Mouse (Mus musculus): ENCODE data around the gene Rpl9-ps1. TPM values are rescaled to one million over a fixed set of nuclear protein-coding genes. Genes with fewer than 3 reads are reported as not detected.

Rpl9-ps1 gene
- polyA plus RNA-seq, 1 experiment from 2014 or later = not detected

DNA sequence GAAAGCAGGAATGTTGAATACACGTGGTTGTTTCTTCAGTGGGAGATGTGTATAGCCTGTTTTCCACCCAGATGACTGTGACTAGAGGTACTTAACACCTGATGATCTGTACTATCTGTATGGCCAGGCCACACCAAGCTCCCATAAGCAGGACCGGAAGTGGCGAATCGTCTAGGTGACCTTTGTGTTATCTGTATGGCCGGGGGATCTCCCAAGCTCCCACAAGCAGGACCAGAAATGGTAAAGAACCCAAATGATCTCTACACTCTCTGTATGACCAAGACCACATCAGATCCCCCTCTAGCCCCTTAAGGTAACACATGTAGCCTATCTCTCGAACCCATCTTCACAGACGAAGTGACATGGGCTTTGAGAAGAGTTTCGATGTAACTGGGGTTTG lies 9.2 kb upstream of the Rpl9-ps1 start:
- Histone ChIP-seq H3K4me1 (ENCODE audit: control insufficient read depth, insufficient read depth, low read length) (no peaks in the 10 kb centered on the region), H3K4me2 (ENCODE audit: low read length) (no peak overlapping the region), H3K36me3 (ENCODE audit: control insufficient read depth, insufficient read depth, low read length) (no peaks in the 10 kb centered on the region), H3K9me3 (ENCODE audit: control insufficient read depth, low read length) (no peaks in the 10 kb centered on the region), H3K27me3 (ENCODE audit: control insufficient read depth, insufficient read depth, low read length) (no peaks in the 10 kb centered on the region), H3K9ac (replicated peaks; ENCODE audit: low read length) (no peak overlapping the region), H3K4me3 (replicated peaks; ENCODE audit: low read depth, low read length) (no peak overlapping the region), H3K27ac (replicated peaks; ENCODE audit: low read depth, low read length) (no peak overlapping the region)
- no peak for ATAC-seq (ENCODE audit: low FRiP score, low TSS enrichment)
- DNase-seq = no peak
- WGBS = 94% methylated on average over 8 of the region's 8 CpGs

- Histone ChIP-seq H3K36me3 (ENCODE audit: control insufficient read depth, insufficient read depth, low read length) (no peaks in the 10 kb centered on the region), H3K9me3 (ENCODE audit: control insufficient read depth, low read length) (no peaks in the 10 kb centered on the region), H3K4me2 (ENCODE audit: low read length) (no peak within 1 kb of the TSS), H3K27ac (replicated peaks; ENCODE audit: low read depth, low read length) (no peak within 1 kb of the TSS), H3K9ac (replicated peaks; ENCODE audit: low read length) (no peak within 1 kb of the TSS), H3K4me3 (replicated peaks; ENCODE audit: low read depth, low read length) (no peak within 1 kb of the TSS), H3K27me3 (ENCODE audit: control insufficient read depth, insufficient read depth, low read length) (no peaks in the 10 kb centered on the region), H3K4me1 (ENCODE audit: control insufficient read depth, insufficient read depth, low read length) (no peaks in the 10 kb centered on the region)
- DNase-seq (no peak), ATAC-seq (ENCODE audit: low FRiP score, low TSS enrichment) (no peak)
- 81% methylated on average over 8 of the region's 8 CpGs for WGBS
These were observed 4.0 kb upstream of the Rpl9-ps1 start, which contains the start of gene Ccl3 for GRCm38 (mm10) chr11:83649305-83649841. Gene Ccl3, minus strand, starts transcription at chr11:83649355.

DNA sequence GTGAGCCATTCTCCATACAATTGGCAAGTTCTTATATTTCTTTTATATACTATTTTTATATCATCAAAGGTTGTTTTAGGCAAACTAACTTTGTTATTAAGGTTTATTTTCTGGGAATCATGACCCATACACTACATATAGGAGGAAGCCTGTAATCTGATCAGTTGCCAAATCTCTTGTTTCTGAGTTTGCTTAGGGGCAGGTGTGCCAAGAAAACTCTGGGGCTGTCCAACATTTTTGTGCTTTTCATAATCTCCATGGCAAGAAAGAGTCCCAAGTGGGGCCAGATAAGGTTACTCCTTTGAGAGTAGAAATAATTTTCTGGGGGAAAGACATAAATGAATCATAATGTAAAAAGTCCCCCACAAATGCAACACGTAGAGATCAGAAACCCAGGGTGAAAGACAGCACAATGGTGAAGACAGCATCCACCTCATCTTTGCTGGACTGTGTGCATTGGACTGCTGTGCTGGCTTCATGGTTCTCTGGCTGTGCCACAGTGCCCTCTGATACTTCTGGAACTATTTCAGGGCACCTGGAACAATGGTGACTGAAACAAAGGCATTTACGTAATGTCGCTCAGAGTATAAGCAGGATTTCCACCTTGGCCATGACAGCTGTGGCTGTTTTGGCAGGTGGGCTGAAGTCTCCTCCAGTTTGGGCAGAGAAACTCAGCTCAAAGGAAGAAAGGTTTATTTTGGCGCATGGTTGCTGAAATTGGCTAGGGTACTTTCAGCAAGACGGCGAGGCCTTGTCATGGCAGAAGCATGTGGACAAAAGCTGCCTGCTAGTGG lies 1.1 kb upstream of the Rpl9-ps1 start:
- H3K4me2 ChIP-seq (ENCODE audit: low read length) = no peak overlapping the region
- no peaks in the 10 kb centered on the region for H3K9me3 ChIP-seq (ENCODE audit: control insufficient read depth, low read length)
- DNase-seq = no peak
- H3K4me1 ChIP-seq (ENCODE audit: control insufficient read depth, insufficient read depth, low read length) = no peaks in the 10 kb centered on the region
- ATAC-seq (ENCODE audit: low FRiP score, low TSS enrichment) = no peak
- no peaks in the 10 kb centered on the region for H3K36me3 ChIP-seq (ENCODE audit: control insufficient read depth, insufficient read depth, low read length)
- H3K4me3 ChIP-seq (replicated peaks; ENCODE audit: low read depth, low read length) = no peak overlapping the region
- no peak overlapping the region for H3K9ac ChIP-seq (replicated peaks; ENCODE audit: low read length)
- H3K27ac ChIP-seq (replicated peaks; ENCODE audit: low read depth, low read length) = no peak overlapping the region
- 95% methylated on average over 6 of the region's 6 CpGs for WGBS
- no peaks in the 10 kb centered on the region for H3K27me3 ChIP-seq (ENCODE audit: control insufficient read depth, insufficient read depth, low read length)

DNA sequence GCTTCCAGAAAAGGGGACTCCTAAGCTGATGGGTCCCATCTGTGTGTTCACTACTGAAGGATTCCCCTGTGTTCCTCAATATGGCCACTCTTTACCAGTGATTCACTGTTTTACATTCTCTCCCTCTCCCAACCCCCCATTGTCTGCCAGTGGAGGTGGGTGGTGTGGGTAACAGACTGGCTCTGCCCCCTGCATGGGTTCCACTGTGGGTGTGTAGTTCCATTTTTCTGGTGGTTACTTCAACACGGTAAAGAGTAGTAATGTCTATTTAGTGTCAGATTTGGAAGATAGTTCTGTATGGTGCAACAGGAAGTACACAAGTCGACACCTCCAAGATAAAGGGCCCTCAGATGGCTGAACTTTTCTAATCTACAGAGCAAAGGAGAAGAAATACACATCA lies 4.2 kb downstream of the Rpl9-ps1 start:
- Histone ChIP-seq H3K27me3 (ENCODE audit: control insufficient read depth, insufficient read depth, low read length) (no peaks in the 10 kb centered on the region), H3K9me3 (ENCODE audit: control insufficient read depth, low read length) (no peaks in the 10 kb centered on the region), H3K36me3 (ENCODE audit: control insufficient read depth, insufficient read depth, low read length) (no peaks in the 10 kb centered on the region), H3K4me2 (ENCODE audit: low read length) (no peak overlapping the region), H3K27ac (replicated peaks; ENCODE audit: low read depth, low read length) (no peak overlapping the region), H3K4me3 (replicated peaks; ENCODE audit: low read depth, low read length) (no peak overlapping the region), H3K4me1 (ENCODE audit: control insufficient read depth, insufficient read depth, low read length) (no peaks in the 10 kb centered on the region), H3K9ac (replicated peaks; ENCODE audit: low read length) (no peak overlapping the region)
- ATAC-seq (ENCODE audit: low FRiP score, low TSS enrichment) (no peak), DNase-seq (no peak)
- WGBS = 83% methylated on average over 2 of the region's 2 CpGs

GRCm38 (mm10) chr11:83640141-83640540 lies 5.3 kb downstream of the Rpl9-ps1 start:
- 86% methylated on average over 5 of the region's 5 CpGs for WGBS
- Histone ChIP-seq H3K4me1 (ENCODE audit: control insufficient read depth, insufficient read depth, low read length) (no peaks in the 10 kb centered on the region), H3K36me3 (ENCODE audit: control insufficient read depth, insufficient read depth, low read length) (no peaks in the 10 kb centered on the region), H3K27me3 (ENCODE audit: control insufficient read depth, insufficient read depth, low read length) (no peaks in the 10 kb centered on the region), H3K4me3 (replicated peaks; ENCODE audit: low read depth, low read length) (no peak overlapping the region), H3K9me3 (ENCODE audit: control insufficient read depth, low read length) (no peaks in the 10 kb centered on the region), H3K27ac (replicated peaks; ENCODE audit: low read depth, low read length) (no peak overlapping the region), H3K4me2 (ENCODE audit: low read length) (no peak overlapping the region), H3K9ac (replicated peaks; ENCODE audit: low read length) (no peak overlapping the region)
- ATAC-seq (ENCODE audit: low FRiP score, low TSS enrichment) = no peak
- no peak for DNase-seq

DNA sequence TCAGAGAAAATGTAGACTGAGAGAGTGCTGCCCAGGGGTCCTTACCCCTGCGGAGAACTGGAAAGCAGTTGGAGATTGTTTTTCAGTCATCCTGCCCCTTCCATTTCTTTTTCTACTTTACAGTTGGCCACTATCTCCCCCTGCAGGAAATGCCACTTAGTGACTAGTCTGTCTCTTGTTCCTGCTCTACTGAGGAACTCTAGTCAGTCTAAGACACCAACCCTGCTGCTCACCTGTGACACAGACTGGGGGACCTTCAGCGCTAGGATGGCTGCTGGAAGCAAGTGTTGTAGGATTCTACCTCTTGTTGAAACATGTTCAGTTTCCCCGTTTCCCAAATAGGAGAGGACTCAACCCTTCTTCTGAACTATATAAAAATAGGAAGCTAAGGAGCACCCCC lies 5.9 kb downstream of the Rpl9-ps1 start:
- H3K4me3 ChIP-seq (replicated peaks; ENCODE audit: low read depth, low read length) = no peak overlapping the region
- no peak for DNase-seq
- H3K4me1 ChIP-seq (ENCODE audit: control insufficient read depth, insufficient read depth, low read length) = no peaks in the 10 kb centered on the region
- no peak overlapping the region for H3K27ac ChIP-seq (replicated peaks; ENCODE audit: low read depth, low read length)
- no peak overlapping the region for H3K4me2 ChIP-seq (ENCODE audit: low read length)
- H3K27me3 ChIP-seq (ENCODE audit: control insufficient read depth, insufficient read depth, low read length) = no peaks in the 10 kb centered on the region
- no peaks in the 10 kb centered on the region for H3K36me3 ChIP-seq (ENCODE audit: control insufficient read depth, insufficient read depth, low read length)
- ATAC-seq (ENCODE audit: low FRiP score, low TSS enrichment) = no peak
- H3K9ac ChIP-seq (replicated peaks; ENCODE audit: low read length) = no peak overlapping the region
- WGBS = 70% methylated on average over 3 of the region's 3 CpGs
- H3K9me3 ChIP-seq (ENCODE audit: control insufficient read depth, low read length) = no peaks in the 10 kb centered on the region

DNA sequence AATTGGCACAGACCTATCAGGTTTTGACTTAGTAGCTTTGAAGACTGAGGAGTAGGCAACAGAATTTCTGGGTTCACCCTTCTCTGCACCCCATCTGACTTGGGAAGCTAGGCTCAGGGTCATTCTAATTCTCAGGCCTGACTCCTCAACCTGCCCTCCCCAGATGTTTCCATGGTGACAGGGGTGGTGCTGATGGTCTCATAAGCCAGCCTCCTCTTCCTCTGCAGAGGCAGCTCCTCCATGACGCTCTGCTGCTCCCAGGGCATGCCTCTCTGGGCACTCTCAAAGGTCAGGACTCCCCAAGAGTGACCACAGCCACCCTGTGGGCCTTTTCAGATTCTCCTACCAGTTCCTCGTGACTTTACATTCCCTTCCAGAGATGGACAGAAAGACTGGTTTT lies 6.5 kb downstream of the Rpl9-ps1 start:
- Histone ChIP-seq H3K27me3 (ENCODE audit: control insufficient read depth, insufficient read depth, low read length) (no peaks in the 10 kb centered on the region), H3K36me3 (ENCODE audit: control insufficient read depth, insufficient read depth, low read length) (no peaks in the 10 kb centered on the region), H3K4me2 (ENCODE audit: low read length) (no peak overlapping the region), H3K4me3 (replicated peaks; ENCODE audit: low read depth, low read length) (no peak overlapping the region), H3K9ac (replicated peaks; ENCODE audit: low read length) (no peak overlapping the region), H3K27ac (replicated peaks; ENCODE audit: low read depth, low read length) (no peak overlapping the region), H3K9me3 (ENCODE audit: control insufficient read depth, low read length) (no peaks in the 10 kb centered on the region), H3K4me1 (ENCODE audit: control insufficient read depth, insufficient read depth, low read length) (no peaks in the 10 kb centered on the region)
- ATAC-seq (ENCODE audit: low FRiP score, low TSS enrichment) (no peak), DNase-seq (no peak)
- 54% methylated on average over 2 of the region's 2 CpGs for WGBS

GRCm38 (mm10) chr11:83636742-83637235 lies 8.6 kb downstream of the Rpl9-ps1 start:
- H3K4me1 ChIP-seq (ENCODE audit: control insufficient read depth, insufficient read depth, low read length) = no peaks in the 10 kb centered on the region
- WGBS = 94% methylated on average over 1 of the region's 1 CpGs
- no peak overlapping the region for H3K4me3 ChIP-seq (replicated peaks; ENCODE audit: low read depth, low read length)
- H3K9me3 ChIP-seq (ENCODE audit: control insufficient read depth, low read length) = no peaks in the 10 kb centered on the region
- H3K27me3 ChIP-seq (ENCODE audit: control insufficient read depth, insufficient read depth, low read length) = no peaks in the 10 kb centered on the region
- DNase-seq (no peak), ATAC-seq (ENCODE audit: low FRiP score, low TSS enrichment) (no peak)
- H3K9ac ChIP-seq (replicated peaks; ENCODE audit: low read length) = no peak overlapping the region
- no peak overlapping the region for H3K27ac ChIP-seq (replicated peaks; ENCODE audit: low read depth, low read length)
- no peaks in the 10 kb centered on the region for H3K36me3 ChIP-seq (ENCODE audit: control insufficient read depth, insufficient read depth, low read length)
- no peak overlapping the region for H3K4me2 ChIP-seq (ENCODE audit: low read length)

GRCm38 (mm10) chr11:83634898-83635297 lies 10.5 kb downstream of the Rpl9-ps1 start:
- 95% methylated on average over 2 of the region's 2 CpGs for WGBS
- Histone ChIP-seq H3K27me3 (ENCODE audit: control insufficient read depth, insufficient read depth, low read length) (no peaks in the 10 kb centered on the region), H3K27ac (replicated peaks; ENCODE audit: low read depth, low read length) (no peak overlapping the region), H3K4me1 (ENCODE audit: control insufficient read depth, insufficient read depth, low read length) (no peaks in the 10 kb centered on the region), H3K9ac (replicated peaks; ENCODE audit: low read length) (no peak overlapping the region), H3K36me3 (ENCODE audit: control insufficient read depth, insufficient read depth, low read length) (no peaks in the 10 kb centered on the region), H3K9me3 (ENCODE audit: control insufficient read depth, low read length) (no peaks in the 10 kb centered on the region), H3K4me2 (ENCODE audit: low read length) (no peak overlapping the region), H3K4me3 (replicated peaks; ENCODE audit: low read depth, low read length) (no peak overlapping the region)
- ATAC-seq (ENCODE audit: low FRiP score, low TSS enrichment) (no peak), DNase-seq (no peak)
